Mouse (Mus musculus) bone marrow, adult 2 months (tissue): ENCODE data around the gene Gje1. TPM values are rescaled to one million over a fixed set of nuclear protein-coding genes. Genes with fewer than 3 reads are reported as not detected.

Experiments used
- H3K27ac ChIP-seq: fragments of 200-500 bp; 2 replicates; pipeline ENCODE4 v1.5.1; 2012; ENCODE audit warnings: low read depth, mild to moderate bottlenecking, control low read depth, inconsistent platforms, low read length; ENCODE audit not compliant: control insufficient read depth, poor library complexity, insufficient read depth
- H3K4me1 ChIP-seq: fragments of 200-500 bp; 2 replicates; pipeline ENCODE4 v1.6.1; 2011; ENCODE audit warnings: low read length; ENCODE audit not compliant: control insufficient read depth, insufficient read depth
- H3K4me3 ChIP-seq: fragments of 200-500 bp; replicated peaks from 2 replicates; pipeline ENCODE3; 2011; ENCODE audit warnings: mild to moderate bottlenecking, low read depth, low read length, control low read depth; ENCODE audit not compliant: control insufficient read depth
- CTCF ChIP-seq: fragments of 200-500 bp; IDR thresholded peaks from 2 replicates; pipeline ENCODE4 v1.5.1; 2011; ENCODE audit warnings: low read length, control low read depth; ENCODE audit not compliant: control insufficient read depth, insufficient read depth
- POLR2A ChIP-seq: fragments of 200-500 bp; IDR thresholded peaks from 2 replicates; pipeline ENCODE4 v1.6.1; 2011; ENCODE audit warnings: low read depth, mild to moderate bottlenecking, control low read depth, low read length, borderline replicate concordance; ENCODE audit not compliant: control insufficient read depth
- WGBS: fragments of 180-500 bp; shearing (Covaris S2); methylation state at CpG from one replicate; pipeline ENCODE4 v1.1.7; 2018; 5-methylcytosine and 5-hydroxymethylcytosine counted together
- polyA plus RNA-seq: library from polyadenylated mRNA; stranded (reverse); fragments of >200 nt; gene quantifications from 2 replicates; pipeline ENCODE4 v1.2.4, GENCODE M21; 2011; ENCODE audit warnings: low replicate concordance; ENCODE audit not compliant: missing spikeins, insufficient read depth, insufficient read length

The Gje1 gene
- polyA plus RNA-seq, 1 experiment = not detected

GRCm38 (mm10) chr10:14703239-14703638 lies 14.8 kb downstream of the Gje1 start:
- WGBS = 93% methylated on average over 1 of the region's 1 CpGs
- no peak overlapping the region for H3K27ac ChIP-seq
- TF ChIP-seq CTCF = no peak
- no peak for TF ChIP-seq POLR2A
- no peaks in the 10 kb centered on the region for H3K4me1 ChIP-seq
- H3K4me3 ChIP-seq = no peak overlapping the region

GRCm38 (mm10) chr10:14690349-14690748 lies 27.7 kb downstream of the Gje1 start:
- Histone ChIP-seq H3K4me3 (no peak overlapping the region), H3K4me1 (no peaks in the 10 kb centered on the region; the same call in 1 of the 2 replicates), H3K27ac (no peak overlapping the region)
- 82% methylated on average over 3 of the region's 3 CpGs for WGBS
- TF ChIP-seq CTCF = no peak
- TF ChIP-seq POLR2A = no peak

GRCm38 (mm10) chr10:14688785-14689442 lies 29.1 kb downstream of the Gje1 start:
- TF ChIP-seq POLR2A = no peak
- TF ChIP-seq CTCF = no peak
- Histone ChIP-seq H3K4me3 (no peak overlapping the region), H3K4me1 (no peaks in the 10 kb centered on the region; the same call in 1 of the 2 replicates), H3K27ac (no peak overlapping the region)
- 65% methylated on average over 6 of the region's 6 CpGs for WGBS

- 94% methylated on average over 1 of the region's 1 CpGs for WGBS
- TF ChIP-seq CTCF (no peak), POLR2A (no peak)
- no peak overlapping the region for H3K27ac ChIP-seq
- no peaks in the 10 kb centered on the region; the same call in 1 of the 2 replicates for H3K4me1 ChIP-seq
- no peak overlapping the region for H3K4me3 ChIP-seq
Measured at GRCm38 (mm10) chr10:14685663-14686062, 32.4 kb downstream of the Gje1 start.

- 90% methylated on average over 2 of the region's 2 CpGs for WGBS
- Histone ChIP-seq H3K4me3 (no peak overlapping the region), H3K4me1 (no peaks in the 10 kb centered on the region), H3K27ac (no peak overlapping the region)
- TF ChIP-seq POLR2A (no peak), CTCF (no peak)
Measured at GRCm38 (mm10) chr10:14666147-14666546, 51.9 kb downstream of the Gje1 start.

Other genes with a start within 250 kb of the Gje1 start
- 0.55 and 1.5 TPM in 2 replicates for gene Adgrg6, start 172.6 kb downstream of the Gje1 start, polyA plus RNA-seq
- gene Vta1, start 12.7 kb downstream of the Gje1 start, polyA plus RNA-seq = 24.7 and 27.5 TPM in 2 replicates
- gene Nmbr, start 12.6 kb downstream of the Gje1 start, polyA plus RNA-seq = not detected in 2 replicates